Mouse (Mus musculus): ENCODE data around the gene Commd6.
A peak's percentile ranks its signal among the peaks of the same experiment; 100 is the strongest.

DNA sequence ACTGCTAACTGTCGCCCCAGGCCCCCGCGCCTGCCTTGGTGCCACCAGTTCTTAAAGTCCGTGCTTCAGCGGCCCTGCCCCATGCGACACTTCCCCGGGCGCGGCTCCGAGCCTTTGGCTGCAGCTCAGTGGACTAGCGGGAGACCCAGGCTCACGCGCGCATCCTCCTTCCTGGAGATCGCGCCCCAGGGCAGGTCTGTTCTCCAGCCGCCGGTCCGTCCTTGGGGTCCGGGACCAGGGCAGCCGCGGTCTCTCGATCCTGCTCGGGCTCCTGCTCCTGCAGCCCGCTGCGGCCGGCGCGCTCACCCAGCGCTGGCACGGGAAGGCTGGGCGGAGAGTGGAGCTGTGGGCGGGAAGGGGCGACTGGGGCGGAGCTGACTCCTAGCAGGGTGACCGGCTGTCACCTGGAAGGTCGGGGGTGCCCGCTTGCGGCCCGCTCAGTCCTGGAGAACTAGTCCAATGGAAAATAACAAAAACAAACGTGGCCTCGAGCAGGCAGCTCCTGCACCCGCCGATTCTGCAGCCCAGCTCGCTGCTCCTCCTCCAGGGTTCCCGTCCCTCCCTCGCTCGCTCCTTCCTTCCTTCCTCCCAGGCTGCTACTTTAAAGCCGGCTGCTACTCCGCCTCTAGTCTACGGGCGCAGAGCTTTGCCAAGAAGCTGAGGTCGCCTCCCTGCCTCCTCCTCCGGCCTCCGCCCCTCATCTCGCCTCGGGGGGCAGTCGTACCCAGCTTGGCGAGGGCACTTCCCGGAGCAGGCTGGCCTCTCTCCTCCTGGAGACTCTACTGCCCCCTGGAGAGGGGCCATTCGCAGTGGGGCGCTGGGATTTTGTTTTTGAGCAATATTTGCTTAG lies 31.7 kb downstream of the Commd6 start, which contains the start of gene Tbc1d4:
- TF ChIP-seq CTCF (IDR thresholded peaks at IDR 0.05; ENCODE audit: control insufficient read depth, insufficient read depth, insufficient replicate concordance, low read depth, low read length) (peak; percentile 22; the same call in 1 of the 2 replicates), POLR2A (IDR thresholded peaks at IDR 0.05; ENCODE audit: control insufficient read depth, low read depth, low read length) (no peak; the same call in 1 of the 2 replicates)
